Mouse (Mus musculus) bone marrow, adult 2 months (tissue): ENCODE measurements around the gene Ube2e3. TPM values are rescaled to one million over a fixed set of nuclear protein-coding genes. Genes with fewer than 3 reads are reported as not detected.

ENCODE experiments used
- H3K27ac ChIP-seq: fragments of 200-500 bp; 2 replicates; pipeline ENCODE4 v1.5.1; 2012; ENCODE audit warnings: low read depth, mild to moderate bottlenecking, control low read depth, inconsistent platforms, low read length; ENCODE audit not compliant: control insufficient read depth, poor library complexity, insufficient read depth
- H3K4me1 ChIP-seq: fragments of 200-500 bp; 2 replicates; pipeline ENCODE4 v1.6.1; 2011; ENCODE audit warnings: low read length; ENCODE audit not compliant: control insufficient read depth, insufficient read depth
- H3K4me3 ChIP-seq: fragments of 200-500 bp; replicated peaks from 2 replicates; pipeline ENCODE3; 2011; ENCODE audit warnings: mild to moderate bottlenecking, low read depth, low read length, control low read depth; ENCODE audit not compliant: control insufficient read depth
- CTCF ChIP-seq: fragments of 200-500 bp; IDR thresholded peaks from 2 replicates; pipeline ENCODE4 v1.5.1; 2011; ENCODE audit warnings: low read length, control low read depth; ENCODE audit not compliant: control insufficient read depth, insufficient read depth
- POLR2A ChIP-seq: fragments of 200-500 bp; IDR thresholded peaks from 2 replicates; pipeline ENCODE4 v1.6.1; 2011; ENCODE audit warnings: low read depth, mild to moderate bottlenecking, control low read depth, low read length, borderline replicate concordance; ENCODE audit not compliant: control insufficient read depth
- WGBS: fragments of 180-500 bp; shearing (Covaris S2); methylation state at CpG from one replicate; pipeline ENCODE4 v1.1.7; 2018; 5-methylcytosine and 5-hydroxymethylcytosine counted together
- polyA plus RNA-seq: library from polyadenylated mRNA; stranded (reverse); fragments of >200 nt; gene quantifications from 2 replicates; pipeline ENCODE4 v1.2.4, GENCODE M21; 2011; ENCODE audit warnings: low replicate concordance; ENCODE audit not compliant: missing spikeins, insufficient read depth, insufficient read length

Ube2e3 gene
- polyA plus RNA-seq, 1 experiment: 53.7 TPM

GRCm38 (mm10) chr2:78959451-78959850, 91.5 kb downstream of the Ube2e3 start:
- Histone ChIP-seq H3K27ac (no peak overlapping the region), H3K4me3 (no peak overlapping the region), H3K4me1 (no peaks in the 10 kb centered on the region)
- TF ChIP-seq POLR2A (no peak), CTCF (no peak)
- 13% methylated on average over 3 of the region's 3 CpGs for WGBS

GRCm38 (mm10) chr2:78960288-78960687, 92.4 kb downstream of the Ube2e3 start:
- TF ChIP-seq CTCF (no peak), POLR2A (no peak)
- Histone ChIP-seq H3K4me3 (no peak overlapping the region), H3K4me1 (no peaks in the 10 kb centered on the region), H3K27ac (no peak overlapping the region)
- 50% methylated on average over 5 of the region's 5 CpGs for WGBS

GRCm38 (mm10) chr2:78961023-78961422, 93.1 kb downstream of the Ube2e3 start:
- TF ChIP-seq POLR2A: no peak
- 77% methylated on average over 7 of the region's 7 CpGs for WGBS

GRCm38 (mm10) chr2:78961580-78961979, 93.7 kb downstream of the Ube2e3 start:
- 12% methylated on average over 7 of the region's 7 CpGs for WGBS
- H3K27ac ChIP-seq: no peak overlapping the region
- no peak overlapping the region for H3K4me3 ChIP-seq
- H3K4me1 ChIP-seq: no peaks in the 10 kb centered on the region
- TF ChIP-seq POLR2A: no peak
- TF ChIP-seq CTCF: no peak

More at GRCm38 (mm10) chr2:78961023-78961422, 93.1 kb downstream of the Ube2e3 start:
- Histone ChIP-seq H3K27ac (no peak overlapping the region), H3K4me3 (no peak overlapping the region), H3K4me1 (no peaks in the 10 kb centered on the region)

- WGBS: 76% methylated on average over 2 of the region's 2 CpGs
- TF ChIP-seq POLR2A (no peak), CTCF (no peak)
- no peaks in the 10 kb centered on the region for H3K4me1 ChIP-seq
- no peak overlapping the region for H3K27ac ChIP-seq
- H3K4me3 ChIP-seq: no peak overlapping the region
Measured at GRCm38 (mm10) chr2:78964995-78965394, 97.1 kb downstream of the Ube2e3 start.

GRCm38 (mm10) chr2:78965396-78965795, 97.5 kb downstream of the Ube2e3 start:
- Histone ChIP-seq H3K27ac (no peak overlapping the region), H3K4me1 (no peaks in the 10 kb centered on the region), H3K4me3 (no peak overlapping the region)
- TF ChIP-seq POLR2A (no peak), CTCF (no peak)
- WGBS: 85% methylated on average over 6 of the region's 6 CpGs

GRCm38 (mm10) chr2:78970088-78970487, 102.2 kb downstream of the Ube2e3 start:
- WGBS: 81% methylated on average over 6 of the region's 6 CpGs
- H3K4me1 ChIP-seq: no peaks in the 10 kb centered on the region
- TF ChIP-seq CTCF: no peak
- no peak for TF ChIP-seq POLR2A
- no peak overlapping the region for H3K27ac ChIP-seq
- H3K4me3 ChIP-seq: no peak overlapping the region
